Mouse (Mus musculus) lung, postnatal 0 days (tissue): ENCODE data around the gene Vps35l.

Experiments used
- CTCF ChIP-seq: IDR thresholded peaks from 2 replicates; pipeline ENCODE4 v1.5.1; 2016; ENCODE audit warnings: antibody characterized with exemption, mild to moderate bottlenecking
- EP300 ChIP-seq: IDR thresholded peaks from 2 replicates; pipeline ENCODE4 v1.6.1; 2016; ENCODE audit warnings: antibody characterized with exemption, mild to moderate bottlenecking, control low read depth

GRCm38 (mm10) chr7:118758369-118758768 is 18.3 kb downstream of the Vps35l start:
- TF ChIP-seq CTCF (no peak), EP300 (no peak)
